Mouse (Mus musculus) c-Kit-negative CD71-positive TER-119-positive erythroid progenitor cells, embryonic 14.5 days (primary cell): Measurements from ENCODE around the gene Rhbdl1.

Source experiments
- DNase-seq: peaks from one replicate; pipeline ENCODE4 v3.0.0-alpha.2; 2013; ENCODE audit warnings: low read depth, low spot score

Rhbdl1 gene

DNA sequence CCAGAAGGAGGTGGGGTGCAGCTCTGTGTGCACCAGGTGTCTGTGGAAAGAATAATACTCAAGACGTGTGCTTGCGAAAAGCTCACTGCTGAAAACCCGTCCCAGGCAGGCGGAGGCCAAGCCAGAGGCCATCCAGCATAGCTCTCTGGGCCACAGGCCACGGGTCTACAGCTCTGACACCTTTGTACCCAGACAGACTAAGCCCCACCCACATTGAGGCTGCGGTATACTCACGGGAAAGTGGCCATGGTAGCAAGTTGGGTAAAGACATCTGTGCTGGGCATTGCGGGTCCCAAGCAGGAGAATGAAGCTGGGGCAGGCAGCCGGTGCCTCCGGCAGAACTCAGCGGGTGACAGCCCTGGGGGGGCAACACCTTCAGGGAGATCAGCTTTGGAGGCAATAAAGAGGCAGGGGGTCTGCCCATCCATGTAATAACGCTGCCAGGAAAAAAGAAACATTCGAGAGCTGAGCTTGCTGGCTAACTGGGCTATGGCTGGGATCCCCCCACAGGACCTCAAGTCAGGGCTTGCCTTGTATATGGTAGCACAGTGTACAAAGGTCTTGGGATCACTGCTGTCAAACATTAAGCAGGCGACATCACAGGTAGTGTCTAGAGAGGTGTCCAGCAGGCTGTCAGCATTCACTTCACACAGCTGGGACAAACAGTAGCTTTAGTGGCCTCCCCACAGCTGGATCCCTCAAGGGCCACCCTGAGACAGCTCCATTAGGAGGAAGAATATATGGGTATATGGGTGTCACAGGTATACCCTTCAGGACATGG lies 2.5 kb upstream of the Rhbdl1 start:
- no peak for DNase-seq

DNA sequence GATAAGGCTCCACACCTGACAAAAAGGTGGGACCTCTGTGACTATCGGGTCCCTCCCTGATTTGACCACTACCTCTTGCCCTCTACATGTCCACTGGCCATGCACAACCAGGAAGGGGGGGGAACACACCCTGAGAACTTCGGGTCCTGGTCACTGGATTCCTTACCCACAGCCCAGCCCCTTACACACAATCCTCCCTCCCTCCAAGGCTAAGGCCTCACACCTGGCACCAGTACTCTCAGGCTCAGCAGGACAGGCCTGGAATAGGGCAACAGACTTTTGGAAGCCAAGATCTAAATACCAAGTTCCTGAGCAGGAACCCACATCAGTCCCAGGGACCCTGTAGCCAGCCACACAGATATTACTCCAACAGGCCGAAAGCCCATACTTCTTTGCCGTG lies 1.8 kb upstream of the Rhbdl1 start:
- no peak for DNase-seq

DNA sequence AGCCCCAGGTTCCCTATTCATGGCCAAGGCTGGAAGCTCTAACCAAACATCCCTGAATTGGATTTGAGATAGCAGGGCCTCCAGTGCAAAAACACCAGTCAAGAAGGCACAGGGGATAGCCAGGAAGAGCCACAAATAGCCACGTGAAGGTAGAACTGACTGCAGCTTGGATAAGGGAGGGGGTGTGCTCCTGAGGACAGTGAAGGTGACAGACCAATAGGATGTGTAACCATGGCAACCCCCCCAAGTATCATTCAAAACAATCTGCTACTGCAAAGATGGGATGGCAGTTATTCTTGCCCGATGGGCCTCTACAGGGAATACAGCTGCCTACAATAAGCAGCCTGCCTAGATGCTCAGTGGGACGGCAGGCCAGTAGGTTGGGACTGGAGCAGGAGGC lies 438 bp upstream of the Rhbdl1 start:
- DNase-seq, result no peak

DNA sequence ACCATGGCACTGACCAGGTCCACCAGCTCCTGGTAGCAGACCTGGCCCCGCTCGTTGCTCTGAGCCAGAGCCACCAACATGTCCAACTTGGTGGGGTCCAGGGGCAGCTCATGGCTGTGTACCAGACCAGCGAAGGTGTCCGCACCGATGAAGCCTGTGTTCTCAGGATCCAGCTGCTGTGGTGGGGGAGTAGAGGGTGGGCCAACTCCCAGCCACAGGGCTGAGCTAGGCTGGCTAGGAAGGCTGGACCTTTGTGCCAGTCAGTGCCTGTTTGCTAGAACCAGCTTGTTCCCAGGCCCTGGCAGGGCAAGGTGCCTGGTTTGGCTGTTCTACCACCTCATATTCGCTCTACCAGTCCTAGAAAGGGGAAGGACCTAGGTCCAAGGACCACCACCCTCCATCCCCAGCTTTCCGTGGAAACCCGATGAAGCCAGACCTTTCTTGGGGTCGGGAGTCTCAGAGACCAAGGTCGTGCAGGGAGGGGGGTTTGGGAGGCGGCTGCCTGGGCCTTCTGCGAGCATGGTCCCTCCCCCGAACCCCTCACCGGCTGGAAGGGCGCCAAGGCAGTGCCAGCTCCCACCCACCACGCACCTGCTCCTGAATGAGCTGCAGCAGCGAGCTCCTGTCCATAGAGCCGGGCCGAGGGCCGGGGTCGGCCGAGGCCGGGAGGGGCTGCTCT lies 559 bp downstream of the Rhbdl1 start:
- no peak for DNase-seq

DNA sequence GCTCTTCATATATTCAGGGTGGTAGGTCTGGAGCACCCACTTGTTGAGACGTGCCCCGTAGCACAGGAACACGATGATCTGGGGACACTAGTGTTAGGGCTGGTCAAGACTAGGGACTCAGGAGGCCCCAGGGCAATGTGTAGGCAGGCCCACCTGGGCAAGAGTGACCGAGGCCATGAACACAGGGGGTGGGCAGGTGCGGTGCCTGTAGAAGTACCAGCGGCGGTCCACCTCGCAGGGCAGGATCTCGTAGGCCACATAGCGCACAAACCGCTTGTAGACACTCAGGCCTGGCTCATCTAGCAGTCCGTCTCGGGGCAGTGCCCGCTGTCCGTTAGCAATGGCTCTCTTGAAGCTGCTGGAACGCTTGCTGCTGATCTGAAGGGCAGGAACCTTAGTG lies 1.3 kb downstream of the Rhbdl1 start:
- DNase-seq, result no peak

- DNase-seq, result no peak
These were observed 1.8 kb downstream of the Rhbdl1 start for GRCm38 (mm10) chr17:25835301-25835700.

GRCm38 (mm10) chr17:25834595-25835222 lies 2.4 kb downstream of the Rhbdl1 start:
- DNase-seq, result no peak

- no peak for DNase-seq
These were observed 3.0 kb downstream of the Rhbdl1 start for GRCm38 (mm10) chr17:25833961-25834594.

GRCm38 (mm10) chr17:25833291-25833663 lies 3.8 kb downstream of the Rhbdl1 start, which contains the start of gene Stub1:
TSS of gene Stub1 (minus strand) at chr17:25833404.
- DNase-seq, result peak; percentile 57

- DNase-seq, result peak; percentile 98
These were observed 4.4 kb downstream of the Rhbdl1 start for GRCm38 (mm10) chr17:25832436-25833290.

GRCm38 (mm10) chr17:25831451-25832281 lies 5.4 kb downstream of the Rhbdl1 start:
- DNase-seq, result no peak

DNA sequence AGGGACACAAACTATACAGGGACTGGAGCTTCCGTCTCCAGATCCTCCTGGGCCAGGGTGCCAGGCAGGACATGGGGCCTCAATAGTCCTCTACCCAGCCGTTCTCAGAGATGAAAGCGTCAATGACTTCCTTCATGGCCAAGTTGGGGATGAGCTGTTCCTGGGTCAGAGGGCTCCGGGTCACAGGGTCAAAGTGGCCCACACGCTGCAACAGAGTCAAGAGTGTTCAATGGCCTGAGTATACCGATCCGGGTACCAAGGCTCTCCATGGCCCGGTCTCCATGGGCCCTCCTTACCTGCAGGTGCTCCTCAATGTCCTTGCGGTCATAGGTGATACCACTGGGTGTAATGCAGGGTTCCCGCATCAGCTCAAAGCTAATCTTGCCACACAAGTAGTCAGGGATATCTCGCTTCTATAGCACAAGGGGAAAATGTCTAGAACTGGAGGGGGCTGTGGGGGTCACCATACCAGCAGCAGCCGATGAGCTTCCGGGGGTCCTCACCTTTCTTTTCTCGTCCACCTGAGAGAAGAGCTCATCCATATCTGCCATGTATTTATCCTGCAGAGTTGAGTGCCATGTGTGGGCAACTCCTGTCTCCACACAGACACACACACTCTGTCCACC lies 6.2 kb downstream of the Rhbdl1 start:
- no peak for DNase-seq

GRCm38 (mm10) chr17:25830200-25830753 lies 6.8 kb downstream of the Rhbdl1 start:
- DNase-seq, result no peak

DNA sequence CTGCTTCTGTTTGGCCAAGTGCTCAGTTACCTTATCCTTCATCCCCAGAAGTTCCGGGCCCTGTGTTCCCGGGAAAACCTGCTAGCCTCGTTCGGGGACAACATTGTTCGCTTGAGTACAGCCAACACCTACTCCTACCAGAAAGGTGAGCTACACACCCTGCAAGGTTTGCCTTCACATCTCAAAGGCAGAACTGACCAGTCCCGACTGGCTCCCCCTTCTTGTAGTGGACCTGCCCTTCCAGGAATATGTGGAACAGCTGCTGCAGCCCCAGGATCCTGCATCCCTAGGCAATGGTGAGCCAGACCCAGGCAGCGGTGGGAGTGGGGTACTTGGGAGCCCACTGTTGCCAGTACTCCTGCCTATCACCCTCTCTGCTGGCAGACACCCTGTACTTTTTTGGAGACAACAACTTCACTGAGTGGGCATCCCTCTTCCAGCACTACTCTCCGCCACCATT lies 7.5 kb downstream of the Rhbdl1 start:
- DNase-seq, result no peak

DNA sequence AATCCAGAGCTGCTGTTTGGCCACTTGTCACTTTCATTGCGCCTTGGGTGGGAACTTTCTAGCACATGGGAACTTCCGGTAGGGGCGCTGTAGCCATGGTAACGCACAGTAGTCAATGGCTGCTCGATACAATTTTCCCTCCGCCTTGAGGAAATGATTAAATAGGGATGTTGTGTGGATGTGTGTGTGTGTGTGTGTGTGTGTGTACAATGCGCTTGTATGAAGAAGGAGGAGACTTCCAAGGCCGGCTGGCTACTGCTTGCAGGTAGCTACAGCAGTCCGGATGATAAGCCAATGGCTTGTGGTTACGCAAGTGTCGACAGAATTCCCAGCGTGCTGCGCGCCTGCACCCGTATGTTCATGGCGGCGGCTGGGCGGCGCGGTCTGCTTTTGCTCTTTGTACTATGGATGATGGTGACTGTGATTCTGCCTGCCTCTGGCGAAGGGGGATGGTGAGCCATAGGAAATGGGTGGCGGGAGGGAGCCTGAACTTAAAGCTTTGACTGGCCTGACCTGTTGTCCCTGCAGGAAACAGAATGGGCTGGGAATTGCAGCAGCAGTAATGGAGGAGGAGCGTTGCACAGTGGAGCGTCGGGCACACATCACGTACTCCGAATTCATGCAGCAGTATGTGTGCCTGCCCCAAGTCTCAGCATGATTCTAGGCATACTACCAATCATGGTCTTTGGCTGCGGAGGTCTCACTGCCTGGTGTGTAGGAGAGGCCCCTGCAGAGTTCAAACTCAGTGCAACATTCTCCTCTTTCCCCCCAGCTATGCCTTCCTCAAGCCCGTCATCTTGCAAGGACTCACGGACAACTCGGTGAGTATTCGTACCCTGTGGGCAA lies 8.2 kb downstream of the Rhbdl1 start, which contains the start of gene Jmjd8:
Gene Jmjd8 (plus strand): TSS at position 156 of the 846 bp plus-strand sequence.
- DNase-seq, result peak; percentile 48

DNA sequence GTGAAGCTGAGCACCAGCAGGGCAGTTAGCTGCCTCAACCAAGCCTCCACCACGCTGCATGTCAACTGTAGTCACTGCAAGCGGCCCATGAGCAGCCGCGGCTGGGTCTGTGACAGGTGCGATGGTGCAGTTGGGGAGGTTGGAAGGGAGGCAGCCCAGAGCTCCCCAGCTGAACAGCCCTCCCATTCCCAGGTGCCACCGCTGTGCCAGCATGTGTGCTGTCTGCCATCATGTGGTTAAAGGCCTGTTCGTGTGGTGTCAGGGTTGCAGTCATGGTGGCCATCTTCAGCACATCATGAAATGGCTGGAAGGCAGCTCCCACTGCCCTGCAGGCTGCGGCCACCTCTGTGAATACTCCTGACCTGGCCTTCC lies 8.9 kb downstream of the Rhbdl1 start:
- DNase-seq, result no peak

GRCm38 (mm10) chr17:25827546-25828222 lies 9.4 kb downstream of the Rhbdl1 start:
- DNase-seq, result no peak

- DNase-seq, result no peak
These were observed 10.1 kb downstream of the Rhbdl1 start for GRCm38 (mm10) chr17:25827011-25827410.
